Mouse (Mus musculus) hematopoietic stem cell, adult 5-6 weeks (primary cell): ENCODE data around the gene Orc3. TPM values are rescaled to one million over a fixed set of nuclear protein-coding genes. Genes with fewer than 3 reads are reported as not detected.

Experiments used
- ATAC-seq, 2 experiments: fragments of 125-278 bp in 1 of 2; replicated peaks in 1 of 2; 2 replicates each; pipeline ENCODE4 v1.8.0; 2016 to 2017; ENCODE audit warnings: inconsistent platforms in 2 of 2, mild to moderate bottlenecking in 2 of 2, moderate number of reproducible peaks in 2 of 2, low read depth in 1 of 2, moderate TSS enrichment in 1 of 2; ENCODE audit not compliant: low FRiP score in 2 of 2, poor library complexity in 2 of 2, severe bottlenecking in 2 of 2, insufficient read depth in 1 of 2, low TSS enrichment in 1 of 2
- total RNA-seq: library from RNA; stranded (forward); fragments of 172-1452, 232-1000 nt; gene quantifications from 2 replicates; pipeline ENCODE4 v1.2.3, GENCODE M21; 2017

The Orc3 gene
- 107 and 116 TPM in 2 replicates for total RNA-seq

- ATAC-seq = peak; percentile 96 to 99
Observed at GRCm38 (mm10) chr4:34614630-34615094, at the start of gene Orc3, which contains the start of gene Rars2. Orc3 (minus strand) TSS chr4:34614944. Rars2 (plus strand) TSS chr4:34614957.

GRCm38 (mm10) chr4:34661927-34662326, 47.2 kb upstream of the Orc3 start:
- no peak for ATAC-seq

- no peak for ATAC-seq
Observed at GRCm38 (mm10) chr4:34661514-34661913, 46.8 kb upstream of the Orc3 start.

- ATAC-seq = no peak
Observed at GRCm38 (mm10) chr4:34659012-34659411, 44.3 kb upstream of the Orc3 start.

- ATAC-seq = no peak
Observed at GRCm38 (mm10) chr4:34656101-34656500, 41.4 kb upstream of the Orc3 start.

GRCm38 (mm10) chr4:34653179-34653578, 38.4 kb upstream of the Orc3 start:
- no peak for ATAC-seq

GRCm38 (mm10) chr4:34644779-34645178, 30.0 kb upstream of the Orc3 start:
- no peak for ATAC-seq

- no peak for ATAC-seq
Observed at GRCm38 (mm10) chr4:34640731-34641130, 26.0 kb upstream of the Orc3 start.

- ATAC-seq = no peak
Observed at GRCm38 (mm10) chr4:34639745-34640364, 25.1 kb upstream of the Orc3 start.

GRCm38 (mm10) chr4:34637851-34638250, 23.1 kb upstream of the Orc3 start:
- no peak for ATAC-seq

- no peak for ATAC-seq
Observed at GRCm38 (mm10) chr4:34637386-34637785, 22.6 kb upstream of the Orc3 start.

GRCm38 (mm10) chr4:34636036-34636435, 21.3 kb upstream of the Orc3 start:
- ATAC-seq = no peak

GRCm38 (mm10) chr4:34634129-34634528, 19.4 kb upstream of the Orc3 start:
- no peak for ATAC-seq

GRCm38 (mm10) chr4:34629956-34630355, 15.2 kb upstream of the Orc3 start:
- ATAC-seq = no peak

GRCm38 (mm10) chr4:34626401-34626800, 11.7 kb upstream of the Orc3 start:
- no peak for ATAC-seq

GRCm38 (mm10) chr4:34625556-34625955, 10.8 kb upstream of the Orc3 start:
- ATAC-seq = no peak

GRCm38 (mm10) chr4:34616146-34616545, 1.4 kb upstream of the Orc3 start:
- no peak for ATAC-seq

- ATAC-seq = peak; percentile 9 to 25; a peak in 2 of 4 replicates
Observed at GRCm38 (mm10) chr4:34615303-34615702, 559 bp upstream of the Orc3 start.

- ATAC-seq = no peak
Observed at GRCm38 (mm10) chr4:34613571-34614145, 1.1 kb downstream of the Orc3 start.
